Mouse (Mus musculus): ENCODE measurements around the gene Lactbl1. TPM values are rescaled to one million over a fixed set of nuclear protein-coding genes. Genes with fewer than 3 reads are reported as not detected.

Lactbl1 gene
- polyA plus RNA-seq (2014; fragmentation: Nextera tagmentation; extraction: Ambion mirVana) = 0.10 TPM in 1 of 2 replicates, not detected in the other

- no peak within 1 kb of the TSS for H3K4me2 ChIP-seq (replicated peaks; ENCODE audit: low read depth, low read length)
- no peaks in the 10 kb centered on the region for H3K9me3 ChIP-seq (ENCODE audit: control insufficient read depth, low read depth, low read length)
- H3K36me3 ChIP-seq (ENCODE audit: control insufficient read depth, insufficient read depth, low read length) = no peaks in the 10 kb centered on the region
- no peak within 1 kb of the TSS for H3K9ac ChIP-seq (replicated peaks; ENCODE audit: low read depth, low read length)
- no peak within 1 kb of the TSS for H3K4me3 ChIP-seq (ENCODE audit: low read depth, low read length)
- no peaks in the 10 kb centered on the region for H3K4me1 ChIP-seq (ENCODE audit: control insufficient read depth, insufficient read depth, low read length)
- no peaks in the 10 kb centered on the region for H3K27me3 ChIP-seq (ENCODE audit: control insufficient read depth, insufficient read depth, low read length)
- no peak for ATAC-seq (ENCODE audit: insufficient number of reproducible peaks, insufficient read depth, low FRiP score, low read depth)
- no peak within 1 kb of the TSS for H3K27ac ChIP-seq (ENCODE audit: low read length)
- 58% methylated on average over 6 of the region's 6 CpGs for WGBS
Observed at GRCm38 (mm10) chr4:136622388-136622787, at the start of gene Lactbl1. Gene Lactbl1 (plus strand): TSS chr4:136622621.

- no peak for ATAC-seq (ENCODE audit: insufficient number of reproducible peaks, insufficient read depth, low FRiP score, low read depth)
- Histone ChIP-seq H3K4me2 (replicated peaks; ENCODE audit: low read depth, low read length) (no peak overlapping the region), H3K27ac (ENCODE audit: low read length) (no peak overlapping the region), H3K4me3 (ENCODE audit: low read depth, low read length) (no peak overlapping the region), H3K4me1 (ENCODE audit: control insufficient read depth, insufficient read depth, low read length) (peaks cover 5% of the 10 kb centered on the region; the same call in 1 of the 2 replicates), H3K9ac (replicated peaks; ENCODE audit: low read depth, low read length) (no peak overlapping the region), H3K9me3 (ENCODE audit: control insufficient read depth, low read depth, low read length) (no peaks in the 10 kb centered on the region), H3K36me3 (ENCODE audit: control insufficient read depth, insufficient read depth, low read length) (no peaks in the 10 kb centered on the region), H3K27me3 (ENCODE audit: control insufficient read depth, insufficient read depth, low read length) (no peaks in the 10 kb centered on the region)
- 77% methylated on average over 3 of the region's 3 CpGs for WGBS
Observed at GRCm38 (mm10) chr4:136581885-136582284, 40.5 kb upstream of the Lactbl1 start.

GRCm38 (mm10) chr4:136587221-136587827 is 35.1 kb upstream of the Lactbl1 start:
- WGBS = 87% methylated on average over 4 of the region's 4 CpGs
- H3K36me3 ChIP-seq (ENCODE audit: control insufficient read depth, insufficient read depth, low read length) = peaks cover 11% of the 10 kb centered on the region; the same call in 1 of the 2 replicates
- H3K9me3 ChIP-seq (ENCODE audit: control insufficient read depth, low read depth, low read length) = no peaks in the 10 kb centered on the region
- peaks cover 5% of the 10 kb centered on the region; the same call in 1 of the 2 replicates for H3K4me1 ChIP-seq (ENCODE audit: control insufficient read depth, insufficient read depth, low read length)
- no peaks in the 10 kb centered on the region for H3K27me3 ChIP-seq (ENCODE audit: control insufficient read depth, insufficient read depth, low read length)
- H3K4me3 ChIP-seq (ENCODE audit: low read depth, low read length) = no peak overlapping the region
- H3K4me2 ChIP-seq (replicated peaks; ENCODE audit: low read depth, low read length) = no peak overlapping the region
- H3K9ac ChIP-seq (replicated peaks; ENCODE audit: low read depth, low read length) = no peak overlapping the region
- no peak overlapping the region for H3K27ac ChIP-seq (ENCODE audit: low read length)
- ATAC-seq (ENCODE audit: insufficient number of reproducible peaks, insufficient read depth, low FRiP score, low read depth) = no peak

GRCm38 (mm10) chr4:136588003-136588402 is 34.4 kb upstream of the Lactbl1 start:
- no peak overlapping the region for H3K27ac ChIP-seq (ENCODE audit: low read length)
- WGBS = 87% methylated on average over 4 of the region's 4 CpGs
- ATAC-seq (ENCODE audit: insufficient number of reproducible peaks, insufficient read depth, low FRiP score, low read depth) = no peak

GRCm38 (mm10) chr4:136592111-136592510 is 30.3 kb upstream of the Lactbl1 start:
- WGBS = 47% methylated on average over 4 of the region's 4 CpGs
- Histone ChIP-seq H3K9me3 (ENCODE audit: control insufficient read depth, low read depth, low read length) (no peaks in the 10 kb centered on the region), H3K4me1 (ENCODE audit: control insufficient read depth, insufficient read depth, low read length) (no peaks in the 10 kb centered on the region), H3K4me2 (replicated peaks; ENCODE audit: low read depth, low read length) (no peak overlapping the region), H3K4me3 (ENCODE audit: low read depth, low read length) (no peak overlapping the region), H3K27ac (ENCODE audit: low read length) (no peak overlapping the region), H3K27me3 (ENCODE audit: control insufficient read depth, insufficient read depth, low read length) (no peaks in the 10 kb centered on the region), H3K36me3 (ENCODE audit: control insufficient read depth, insufficient read depth, low read length) (peaks cover 11% of the 10 kb centered on the region; the same call in 1 of the 2 replicates), H3K9ac (replicated peaks; ENCODE audit: low read depth, low read length) (no peak overlapping the region)
- no peak for ATAC-seq (ENCODE audit: insufficient number of reproducible peaks, insufficient read depth, low FRiP score, low read depth)

More at GRCm38 (mm10) chr4:136588003-136588402, 34.4 kb upstream of the Lactbl1 start:
- no peaks in the 10 kb centered on the region for H3K27me3 ChIP-seq (ENCODE audit: control insufficient read depth, insufficient read depth, low read length)
- peaks cover 11% of the 10 kb centered on the region; the same call in 1 of the 2 replicates for H3K36me3 ChIP-seq (ENCODE audit: control insufficient read depth, insufficient read depth, low read length)
- H3K4me2 ChIP-seq (replicated peaks; ENCODE audit: low read depth, low read length) = no peak overlapping the region
- peaks cover 3% of the 10 kb centered on the region; the same call in 1 of the 2 replicates for H3K4me1 ChIP-seq (ENCODE audit: control insufficient read depth, insufficient read depth, low read length)
- H3K4me3 ChIP-seq (ENCODE audit: low read depth, low read length) = no peak overlapping the region
- no peak overlapping the region for H3K9ac ChIP-seq (replicated peaks; ENCODE audit: low read depth, low read length)
- H3K9me3 ChIP-seq (ENCODE audit: control insufficient read depth, low read depth, low read length) = no peaks in the 10 kb centered on the region

- no peaks in the 10 kb centered on the region for H3K9me3 ChIP-seq (ENCODE audit: control insufficient read depth, low read depth, low read length)
- no peaks in the 10 kb centered on the region for H3K27me3 ChIP-seq (ENCODE audit: control insufficient read depth, insufficient read depth, low read length)
- no peak for ATAC-seq (ENCODE audit: insufficient number of reproducible peaks, insufficient read depth, low FRiP score, low read depth)
- H3K4me3 ChIP-seq (ENCODE audit: low read depth, low read length) = no peak overlapping the region
- H3K4me2 ChIP-seq (replicated peaks; ENCODE audit: low read depth, low read length) = no peak overlapping the region
- WGBS = 77% methylated on average over 2 of the region's 2 CpGs
- H3K27ac ChIP-seq (ENCODE audit: low read length) = no peak overlapping the region
- no peak overlapping the region for H3K9ac ChIP-seq (replicated peaks; ENCODE audit: low read depth, low read length)
- peaks cover 11% of the 10 kb centered on the region; the same call in 1 of the 2 replicates for H3K36me3 ChIP-seq (ENCODE audit: control insufficient read depth, insufficient read depth, low read length)
- no peaks in the 10 kb centered on the region for H3K4me1 ChIP-seq (ENCODE audit: control insufficient read depth, insufficient read depth, low read length)
Observed at GRCm38 (mm10) chr4:136594006-136594405, 28.4 kb upstream of the Lactbl1 start.

GRCm38 (mm10) chr4:136595221-136595620 is 27.2 kb upstream of the Lactbl1 start:
- no peak for ATAC-seq (ENCODE audit: insufficient number of reproducible peaks, insufficient read depth, low FRiP score, low read depth)
- no peak overlapping the region for H3K4me2 ChIP-seq (replicated peaks; ENCODE audit: low read depth, low read length)
- 76% methylated on average over 6 of the region's 6 CpGs for WGBS
- no peak overlapping the region for H3K27ac ChIP-seq (ENCODE audit: low read length)
- no peak overlapping the region for H3K9ac ChIP-seq (replicated peaks; ENCODE audit: low read depth, low read length)
- peaks cover 3% of the 10 kb centered on the region; the same call in 1 of the 2 replicates for H3K36me3 ChIP-seq (ENCODE audit: control insufficient read depth, insufficient read depth, low read length)
- H3K27me3 ChIP-seq (ENCODE audit: control insufficient read depth, insufficient read depth, low read length) = no peaks in the 10 kb centered on the region
- no peaks in the 10 kb centered on the region for H3K9me3 ChIP-seq (ENCODE audit: control insufficient read depth, low read depth, low read length)
- H3K4me1 ChIP-seq (ENCODE audit: control insufficient read depth, insufficient read depth, low read length) = no peaks in the 10 kb centered on the region
- no peak overlapping the region for H3K4me3 ChIP-seq (ENCODE audit: low read depth, low read length)

GRCm38 (mm10) chr4:136598268-136598876 is 24.0 kb upstream of the Lactbl1 start:
- H3K9me3 ChIP-seq (ENCODE audit: control insufficient read depth, low read depth, low read length) = no peaks in the 10 kb centered on the region
- H3K27me3 ChIP-seq (ENCODE audit: control insufficient read depth, insufficient read depth, low read length) = no peaks in the 10 kb centered on the region
- peaks cover 11% of the 10 kb centered on the region; the same call in 1 of the 2 replicates for H3K4me1 ChIP-seq (ENCODE audit: control insufficient read depth, insufficient read depth, low read length)
- H3K27ac ChIP-seq (ENCODE audit: low read length) = no peak overlapping the region
- 84% methylated on average over 7 of the region's 7 CpGs for WGBS
- no peak overlapping the region for H3K9ac ChIP-seq (replicated peaks; ENCODE audit: low read depth, low read length)
- no peak overlapping the region for H3K4me2 ChIP-seq (replicated peaks; ENCODE audit: low read depth, low read length)
- ATAC-seq (ENCODE audit: insufficient number of reproducible peaks, insufficient read depth, low FRiP score, low read depth) = no peak
- no peak overlapping the region for H3K4me3 ChIP-seq (ENCODE audit: low read depth, low read length)
- H3K36me3 ChIP-seq (ENCODE audit: control insufficient read depth, insufficient read depth, low read length) = no peaks in the 10 kb centered on the region
